Mouse (Mus musculus) neural tube, embryonic 11.5 days (tissue): Measurements from ENCODE around the gene Hnf1b. TPM values are rescaled to one million over a fixed set of nuclear protein-coding genes. Genes with fewer than 3 reads are reported as not detected.
A peak's percentile ranks its signal among the peaks of the same experiment; 100 is the strongest.

Experiments
- ATAC-seq: fragments of 200-750 bp; cut with Nextera tagmentation; 2 replicates; pipeline ENCODE4 v1.8.0; 2017; ENCODE audit warnings: moderate number of reproducible peaks, mild to moderate bottlenecking, moderate TSS enrichment, moderate library complexity; ENCODE audit not compliant: insufficient read depth, low FRiP score, low TSS enrichment
- DNase-seq: peaks from one replicate; pipeline ENCODE4 v3.0.0-alpha.2; 2015; ENCODE audit warnings: low spot score
- H3K27ac ChIP-seq: fragments of 300-500 bp; sonication (generic); 2 replicates; pipeline ENCODE4 v1.5.1; 2014; ENCODE audit warnings: low read depth, mild to moderate bottlenecking, low read length
- H3K27me3 ChIP-seq: fragments of 300-500 bp; sonication (generic); 2 replicates; pipeline ENCODE4 v1.6.1; 2014; ENCODE audit warnings: mild to moderate bottlenecking, low read length, mixed read lengths; ENCODE audit not compliant: control insufficient read depth, insufficient read depth
- H3K36me3 ChIP-seq: fragments of 300-500 bp; sonication (generic); 2 replicates; pipeline ENCODE4 v1.6.1; 2014; ENCODE audit warnings: mild to moderate bottlenecking, low read length, moderate library complexity, mixed read lengths; ENCODE audit not compliant: control insufficient read depth, insufficient read depth
- H3K4me1 ChIP-seq: fragments of 300-500 bp; sonication (generic); 2 replicates; pipeline ENCODE4 v1.6.1; 2014; ENCODE audit warnings: low read length, mixed read lengths; ENCODE audit not compliant: control insufficient read depth, insufficient read depth
- H3K4me2 ChIP-seq: fragments of 300-500 bp; sonication (generic); 2 replicates; pipeline ENCODE4 v1.6.1; 2014; ENCODE audit warnings: low read depth, mild to moderate bottlenecking, moderate library complexity
- H3K4me3 ChIP-seq: fragments of 300-500 bp; sonication (generic); 2 replicates; pipeline ENCODE4 v1.5.1; 2014; ENCODE audit warnings: low read depth, low read length
- H3K9ac ChIP-seq: fragments of 300-500 bp; sonication (generic); 2 replicates; pipeline ENCODE4 v1.6.1; 2014; ENCODE audit warnings: mild to moderate bottlenecking, low read length
- H3K9me3 ChIP-seq: fragments of 300-500 bp; sonication (generic); 2 replicates; pipeline ENCODE4 v1.6.1; 2016; ENCODE audit warnings: low read length; ENCODE audit not compliant: control insufficient read depth
- WGBS: fragments of 180-500 bp; shearing (Covaris S2); extraction: QIAGEN DNeasy Blood & Tissue Kit; methylation state at CpG from one replicate; pipeline ENCODE4 v1.1.7; 2014; 5-methylcytosine and 5-hydroxymethylcytosine counted together
- polyA plus RNA-seq: library from polyadenylated mRNA; unstranded; fragments of >200 nt; fragmentation: Nextera tagmentation; extraction: Ambion mirVana; gene quantifications from 2 replicates; pipeline ENCODE4 v1.2.1, GENCODE M21; 2014

The Hnf1b gene
- polyA plus RNA-seq, 1 experiment from 2014 or later: 0.28 TPM

- Histone ChIP-seq H3K9ac (no peak overlapping the region), H3K4me3 (no peak overlapping the region), H3K4me2 (no peak overlapping the region), H3K27me3 (no peaks in the 10 kb centered on the region), H3K4me1 (no peaks in the 10 kb centered on the region), H3K36me3 (no peaks in the 10 kb centered on the region), H3K9me3 (no peaks in the 10 kb centered on the region), H3K27ac (no peak overlapping the region)
- 87% methylated on average over 10 of the region's 10 CpGs for WGBS
- DNase-seq (no peak), ATAC-seq (no peak)
These were observed 82.7 kb downstream of the Hnf1b start for GRCm38 (mm10) chr11:83932506-83933106.

DNA sequence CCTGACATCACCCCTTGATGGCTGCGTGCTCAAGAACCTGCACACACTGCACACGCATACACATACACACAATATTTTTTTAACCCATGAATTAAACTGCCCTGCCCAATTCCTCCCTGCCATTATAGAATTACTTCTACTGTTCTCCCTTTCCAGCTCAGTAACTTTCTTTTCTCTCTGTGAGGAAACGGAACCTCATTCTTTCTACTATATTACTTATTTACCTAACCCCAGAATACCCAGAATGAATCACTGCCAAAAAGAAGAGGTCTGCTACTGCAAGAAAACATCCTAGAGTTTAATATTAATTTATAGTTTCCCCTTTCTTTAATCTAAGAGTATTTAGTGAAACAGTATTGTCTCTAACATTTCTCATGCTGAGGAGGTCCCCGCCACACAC, 83.5 kb downstream of the Hnf1b start:
- WGBS: 93% methylated on average over 4 of the region's 4 CpGs
- H3K4me3 ChIP-seq: no peak overlapping the region
- H3K27ac ChIP-seq: no peak overlapping the region
- H3K9ac ChIP-seq: no peak overlapping the region
- no peaks in the 10 kb centered on the region for H3K36me3 ChIP-seq
- no peaks in the 10 kb centered on the region for H3K9me3 ChIP-seq
- no peak overlapping the region for H3K4me2 ChIP-seq
- no peaks in the 10 kb centered on the region for H3K27me3 ChIP-seq
- DNase-seq: no peak
- no peak for ATAC-seq
- no peaks in the 10 kb centered on the region for H3K4me1 ChIP-seq

DNA sequence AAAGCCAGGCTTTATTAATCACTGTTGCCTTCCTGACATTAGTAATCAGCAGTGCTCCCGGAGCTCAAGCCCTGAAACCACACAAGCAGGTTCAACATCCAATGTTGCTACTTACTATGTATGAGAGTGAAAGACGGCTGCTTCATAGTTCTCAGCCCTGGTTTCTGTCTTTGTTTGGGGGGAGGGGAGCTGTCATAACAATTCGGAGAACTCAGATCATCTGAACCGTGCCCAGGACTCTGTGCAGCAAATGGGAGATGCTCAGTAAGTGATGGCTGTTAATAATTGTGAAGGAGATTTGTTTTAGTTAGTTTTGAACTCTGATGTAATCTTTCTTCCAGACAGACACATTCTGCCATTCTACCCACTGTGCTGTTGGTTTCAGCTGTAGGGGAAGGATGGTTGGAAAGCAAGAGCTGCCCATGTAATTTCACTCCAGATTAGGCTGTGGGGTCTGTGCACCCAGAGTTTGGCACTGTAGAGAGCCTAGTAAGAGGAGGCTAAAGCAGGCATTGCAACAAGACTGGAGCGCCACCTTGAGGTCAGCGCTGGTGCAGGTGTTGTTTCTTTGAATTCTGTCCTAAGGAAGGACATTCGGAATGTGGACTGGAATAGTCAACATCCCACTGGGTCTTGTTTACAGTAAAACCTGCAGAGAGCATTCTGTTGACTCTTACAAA, 86.3 kb downstream of the Hnf1b start:
- H3K27me3 ChIP-seq: no peaks in the 10 kb centered on the region
- H3K27ac ChIP-seq: no peak overlapping the region
- H3K4me1 ChIP-seq: no peaks in the 10 kb centered on the region
- H3K9ac ChIP-seq: no peak overlapping the region
- peak; percentile 84 for DNase-seq
- no peak for ATAC-seq
- no peaks in the 10 kb centered on the region for H3K9me3 ChIP-seq
- H3K4me3 ChIP-seq: no peak overlapping the region
- no peaks in the 10 kb centered on the region for H3K36me3 ChIP-seq
- H3K4me2 ChIP-seq: no peak overlapping the region
- 31% methylated on average over 7 of the region's 7 CpGs for WGBS

DNA sequence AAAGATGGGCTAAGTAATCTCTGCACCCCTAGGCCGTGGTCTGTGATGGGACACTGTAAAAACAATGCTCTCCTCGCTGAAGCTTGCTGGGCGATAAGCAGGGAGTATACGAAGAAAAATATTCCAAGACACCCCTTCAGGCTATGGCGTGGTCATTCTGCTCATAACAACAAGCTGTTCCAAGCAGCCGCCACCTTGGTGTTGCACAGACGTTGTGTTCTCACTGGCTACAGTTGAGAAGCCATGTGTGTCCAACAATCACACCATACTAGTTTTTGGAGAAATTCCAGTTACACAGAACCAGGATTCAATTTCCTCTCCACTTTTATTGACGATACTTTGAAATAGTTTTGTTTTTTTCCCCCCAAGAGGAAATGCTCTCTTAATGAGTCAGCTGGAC, 88.7 kb downstream of the Hnf1b start:
- H3K27me3 ChIP-seq: no peaks in the 10 kb centered on the region

GRCm38 (mm10) chr11:83941950-83942840, 92.3 kb downstream of the Hnf1b start, which contains the start of gene Ddx52:
Ddx52 (plus strand) TSS chr11:83942062.
- peak within 1 kb of the TSS; percentile 87 for H3K4me3 ChIP-seq
- peak within 1 kb of the TSS; percentile 79 for H3K4me2 ChIP-seq
- H3K4me1 ChIP-seq: peaks cover 3% of the 10 kb centered on the region; the same call in 1 of the 2 replicates
- 1% methylated on average over 49 of the region's 49 CpGs for WGBS
- DNase-seq (peak; percentile 91), ATAC-seq (no peak)
- no peaks in the 10 kb centered on the region for H3K9me3 ChIP-seq
- no peaks in the 10 kb centered on the region for H3K27me3 ChIP-seq
- H3K36me3 ChIP-seq: peaks cover 6% of the 10 kb centered on the region
- H3K27ac ChIP-seq: peak within 1 kb of the TSS; percentile 63; the same call in 1 of the 2 replicates
- peak within 1 kb of the TSS; percentile 84 for H3K9ac ChIP-seq

More for the DNA sequence above, 88.7 kb downstream of the Hnf1b start:
- no peaks in the 10 kb centered on the region; the same call in 1 of the 2 replicates for H3K36me3 ChIP-seq
- H3K9me3 ChIP-seq: no peaks in the 10 kb centered on the region
- H3K27ac ChIP-seq: no peak overlapping the region
- 83% methylated on average over 8 of the region's 8 CpGs for WGBS
- no peak for ATAC-seq
- no peak overlapping the region for H3K4me3 ChIP-seq
- no peak overlapping the region for H3K9ac ChIP-seq
- peaks cover 3% of the 10 kb centered on the region; the same call in 1 of the 2 replicates for H3K4me1 ChIP-seq
- H3K4me2 ChIP-seq: no peak overlapping the region
- no peak for DNase-seq

Other genes starting within 250 kb of the Hnf1b start
- gene Rpl9-ps1, start 204.4 kb upstream of the Hnf1b start, polyA plus RNA-seq: not detected in 2 replicates
- gene Ccl3, start 200.7 kb upstream of the Hnf1b start, polyA plus RNA-seq: 0.95 and 1.0 TPM in 2 replicates
- gene Ccl4, start 187.5 kb upstream of the Hnf1b start, polyA plus RNA-seq: 0.37 and 1.1 TPM in 2 replicates
- gene Wfdc17, start 146.1 kb upstream of the Hnf1b start, polyA plus RNA-seq: 1.0 TPM in 1 of 2 replicates, not detected in the other
- gene Wfdc18, start 141.0 kb upstream of the Hnf1b start, polyA plus RNA-seq: not detected in 2 replicates
- not detected in 2 replicates for gene Wfdc21, start 103.1 kb upstream of the Hnf1b start, polyA plus RNA-seq
- gene Heatr6, start 96.4 kb upstream of the Hnf1b start, polyA plus RNA-seq: 29.7 and 30.9 TPM in 2 replicates
- 45.6 and 48.3 TPM in 2 replicates for gene Ddx52, start 92.0 kb downstream of the Hnf1b start, polyA plus RNA-seq
- 18.6 and 20.1 TPM in 2 replicates for gene Synrg, start 114.4 kb downstream of the Hnf1b start, polyA plus RNA-seq
- gene Dusp14, start 219.2 kb downstream of the Hnf1b start, polyA plus RNA-seq: 12.3 and 13.1 TPM in 2 replicates